Mouse (Mus musculus) cortical plate, adult 2 months (tissue): Measurements from ENCODE around the gene Ttll11. TPM values are rescaled to one million over a fixed set of nuclear protein-coding genes. Genes with fewer than 3 reads are reported as not detected.

ENCODE experiments used
- H3K27ac ChIP-seq: fragments of 200-500 bp; 2 replicates; pipeline ENCODE4 v1.5.1; 2012; ENCODE audit warnings: low read length, control low read depth, inconsistent platforms; ENCODE audit not compliant: insufficient read depth
- H3K4me1 ChIP-seq: fragments of 200-500 bp; 2 replicates; pipeline ENCODE4 v1.6.1; 2011; ENCODE audit warnings: low read length; ENCODE audit not compliant: control insufficient read depth, insufficient read depth
- H3K4me3 ChIP-seq: fragments of 200-500 bp; 2 replicates; pipeline ENCODE4 v1.5.1; 2011; ENCODE audit warnings: mild to moderate bottlenecking, low read length, control low read depth; ENCODE audit not compliant: insufficient read depth
- CTCF ChIP-seq: fragments of 200-500 bp; IDR thresholded peaks from 2 replicates; pipeline ENCODE4 v1.5.1; 2011; ENCODE audit warnings: mild to moderate bottlenecking, control low read depth, low read length; ENCODE audit not compliant: insufficient read depth; ENCODE audit errors: extremely low read depth
- POLR2A ChIP-seq: fragments of 200-500 bp; IDR thresholded peaks from 2 replicates; pipeline ENCODE4 v1.6.1; 2011; ENCODE audit warnings: mild to moderate bottlenecking, low read length, control low read depth; ENCODE audit not compliant: insufficient read depth; ENCODE audit errors: extremely low read depth
- polyA plus RNA-seq: library from polyadenylated mRNA; depleted of rRNA; stranded (reverse); fragments of >200 nt; gene quantifications from 2 replicates; pipeline ENCODE4 v1.2.3, GENCODE M21; 2012; rRNA removed

The Ttll11 gene
- polyA plus RNA-seq, 1 experiment: 36.1 TPM

DNA sequence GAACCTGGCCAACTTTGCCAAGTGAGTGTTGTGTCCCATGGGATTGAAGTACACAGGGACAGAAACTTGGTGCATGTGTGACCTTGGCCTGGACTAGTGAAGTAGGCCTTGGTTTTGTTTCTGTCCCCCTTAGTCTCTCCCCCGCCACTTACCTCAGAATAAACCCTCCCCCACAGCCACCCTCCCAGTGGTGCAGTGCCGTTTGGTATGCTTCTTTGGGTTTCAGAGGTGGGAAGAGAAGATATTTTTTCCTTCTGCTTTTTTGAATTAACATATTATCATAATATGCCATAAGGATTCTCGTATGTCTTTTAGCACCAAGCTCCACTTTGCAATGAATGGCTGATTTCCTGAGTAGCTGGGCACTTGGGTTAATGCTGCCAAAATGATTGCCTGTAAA is 264.2 kb downstream of the Ttll11 start:
- no peak overlapping the region for H3K4me3 ChIP-seq
- 0 out of 2 replicates have a peak, but pooled peaks cover 3% of the 10 kb centered on the region for H3K4me1 ChIP-seq
- H3K27ac ChIP-seq: peak overlapping the region; percentile 14; the same call in 1 of the 2 replicates
- TF ChIP-seq POLR2A (no peak), CTCF (no peak)

- no peak for TF ChIP-seq POLR2A
- no peak for TF ChIP-seq CTCF
- Histone ChIP-seq H3K27ac (peak overlapping the region; percentile 14; the same call in 1 of the 2 replicates), H3K4me1 (0 out of 2 replicates have a peak, but pooled peaks cover 3% of the 10 kb centered on the region), H3K4me3 (no peak overlapping the region)
These were observed 265.0 kb downstream of the Ttll11 start for GRCm38 (mm10) chr2:35714742-35715167.

DNA sequence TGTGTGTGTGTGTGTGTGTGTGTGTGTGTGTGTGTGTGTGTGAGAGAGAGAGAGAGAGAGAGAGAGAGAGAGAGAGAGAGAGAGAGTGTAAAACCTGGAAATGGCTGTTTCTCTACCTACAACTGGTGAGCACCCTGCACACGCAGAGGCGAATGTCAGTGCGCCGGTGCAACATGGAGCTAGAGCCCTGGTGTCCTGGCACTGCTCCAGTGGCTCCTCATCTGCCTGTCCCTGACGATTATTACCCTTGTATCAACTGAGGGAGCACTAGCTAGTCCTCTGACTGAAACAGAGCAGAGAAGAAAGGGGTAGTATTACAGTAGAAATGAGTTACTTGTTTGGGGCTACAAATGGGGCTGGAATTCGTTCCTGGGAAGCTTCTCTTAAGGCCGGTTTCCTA is 266.3 kb downstream of the Ttll11 start:
- Histone ChIP-seq H3K4me1 (0 out of 2 replicates have a peak, but pooled peaks cover 3% of the 10 kb centered on the region), H3K27ac (no peak overlapping the region), H3K4me3 (no peak overlapping the region)
- TF ChIP-seq CTCF (no peak), POLR2A (no peak)

GRCm38 (mm10) chr2:35712611-35713010 is 267.1 kb downstream of the Ttll11 start:
- Histone ChIP-seq H3K27ac (no peak overlapping the region), H3K4me1 (0 out of 2 replicates have a peak, but pooled peaks cover 3% of the 10 kb centered on the region), H3K4me3 (no peak overlapping the region)
- no peak for TF ChIP-seq CTCF
- TF ChIP-seq POLR2A: no peak

DNA sequence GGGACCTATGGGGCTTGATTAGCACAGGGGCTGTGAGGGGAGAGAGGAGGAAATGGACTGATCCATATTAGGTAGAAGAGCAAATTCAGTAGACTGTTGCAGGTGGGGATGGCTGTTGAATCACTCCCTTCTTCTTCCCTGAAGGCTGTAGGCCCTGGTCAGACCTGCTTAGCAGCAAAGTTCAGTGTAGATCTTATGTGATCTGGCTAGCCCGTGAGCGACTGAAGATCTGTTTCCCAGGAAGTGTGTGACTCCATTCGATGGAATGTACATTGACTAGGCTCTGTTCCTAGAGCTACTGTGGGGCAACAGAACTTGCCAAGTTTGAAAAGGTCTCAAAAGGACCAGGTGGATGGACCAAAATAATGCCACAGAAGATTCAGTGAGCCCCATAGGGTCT is 276.5 kb downstream of the Ttll11 start:
- TF ChIP-seq CTCF (no peak), POLR2A (no peak)
- Histone ChIP-seq H3K27ac (no peak overlapping the region; the same call in 1 of the 2 replicates), H3K4me3 (no peak overlapping the region), H3K4me1 (peaks cover 12% of the 10 kb centered on the region)

GRCm38 (mm10) chr2:35702608-35703007 is 277.1 kb downstream of the Ttll11 start:
- Histone ChIP-seq H3K4me3 (no peak overlapping the region), H3K27ac (peak overlapping the region; percentile 48; the same call in 1 of the 2 replicates), H3K4me1 (peaks cover 14% of the 10 kb centered on the region)
- TF ChIP-seq POLR2A (no peak), CTCF (no peak)

GRCm38 (mm10) chr2:35702001-35702400 is 277.7 kb downstream of the Ttll11 start:
- TF ChIP-seq POLR2A (no peak), CTCF (no peak)
- no peak overlapping the region for H3K4me3 ChIP-seq
- no peak overlapping the region for H3K27ac ChIP-seq
- H3K4me1 ChIP-seq: peaks cover 17% of the 10 kb centered on the region

Other genes with a start within 250 kb of the Ttll11 start
- gene Ndufa8, start 69.5 kb upstream of the Ttll11 start, polyA plus RNA-seq: 218 and 219 TPM in 2 replicates
- gene Morn5, start 69.5 kb upstream of the Ttll11 start, polyA plus RNA-seq: 1.8 and 2.2 TPM in 2 replicates
- gene Lhx6, start 125.5 kb upstream of the Ttll11 start, polyA plus RNA-seq: 8.2 and 8.5 TPM in 2 replicates
- gene Mrrf, start 156.5 kb upstream of the Ttll11 start, polyA plus RNA-seq: 21.1 and 23.8 TPM in 2 replicates
- gene Rbm18, start 156.9 kb upstream of the Ttll11 start, polyA plus RNA-seq: 50.0 and 50.4 TPM in 2 replicates